Mouse (Mus musculus) midbrain, embryonic 12.5 days (tissue): ENCODE measurements around the gene Otulin. TPM values are rescaled to one million over a fixed set of nuclear protein-coding genes. Genes with fewer than 3 reads are reported as not detected.
A peak's percentile ranks its signal among the peaks of the same experiment; 100 is the strongest.

Experiments
- ATAC-seq: fragments of 200-750 bp; cut with Nextera tagmentation; 2 replicates; pipeline ENCODE4 v1.8.0; 2017; ENCODE audit warnings: low read depth, moderate TSS enrichment, moderate library complexity; ENCODE audit not compliant: low FRiP score
- H3K27ac ChIP-seq: fragments of 300-500 bp; sonication (generic); replicated peaks from 2 replicates; pipeline ENCODE4 v1.5.1; 2016; ENCODE audit warnings: mild to moderate bottlenecking
- H3K27me3 ChIP-seq: fragments of 300-500 bp; sonication (generic); 2 replicates; pipeline ENCODE4 v1.6.1; 2016; ENCODE audit warnings: mild to moderate bottlenecking
- H3K36me3 ChIP-seq: fragments of 300-500 bp; sonication (generic); 2 replicates; pipeline ENCODE4 v1.6.1; 2016
- H3K4me1 ChIP-seq: fragments of 300-500 bp; sonication (generic); 2 replicates; pipeline ENCODE4 v1.6.1; 2016
- H3K4me2 ChIP-seq: fragments of 300-500 bp; sonication (generic); replicated peaks from 2 replicates; pipeline ENCODE4 v1.6.1; 2016; ENCODE audit warnings: mild to moderate bottlenecking, moderate library complexity
- H3K4me3 ChIP-seq: fragments of 300-500 bp; sonication (generic); 2 replicates; pipeline ENCODE4 v1.5.1; 2016; ENCODE audit warnings: mild to moderate bottlenecking
- H3K9ac ChIP-seq: fragments of 300-500 bp; sonication (generic); replicated peaks from 2 replicates; pipeline ENCODE4 v1.6.1; 2016; ENCODE audit warnings: mild to moderate bottlenecking, moderate library complexity
- H3K9me3 ChIP-seq: fragments of 300-500 bp; sonication (generic); 2 replicates; pipeline ENCODE4 v1.6.1; 2016; ENCODE audit warnings: mild to moderate bottlenecking
- WGBS: fragments of 180-500 bp; shearing (Covaris S2); methylation state at CpG from one replicate; pipeline ENCODE4 v1.1.7; 2016; 5-methylcytosine and 5-hydroxymethylcytosine counted together
- polyA plus RNA-seq: library from polyadenylated mRNA; unstranded; fragments of >200 nt; fragmentation: Nextera tagmentation; extraction: Ambion mirVana; gene quantifications from 2 replicates; pipeline ENCODE4 v1.2.1, GENCODE M21; 2016

Otulin gene
- polyA plus RNA-seq, 1 experiment from 2014 or later, result 29.0 TPM

- Histone ChIP-seq H3K4me2 (no peak overlapping the region), H3K36me3 (no peaks in the 10 kb centered on the region), H3K9ac (no peak overlapping the region), H3K9me3 (no peaks in the 10 kb centered on the region), H3K4me1 (peaks cover 11% of the 10 kb centered on the region; the same call in 1 of the 2 replicates), H3K27ac (no peak overlapping the region), H3K27me3 (no peaks in the 10 kb centered on the region), H3K4me3 (no peak overlapping the region)
- ATAC-seq, result no peak
- WGBS, result 86% methylated on average over 19 of the region's 19 CpGs
These were observed 79.1 kb downstream of the Otulin start for GRCm38 (mm10) chr15:27551117-27552114.

- Histone ChIP-seq H3K4me2 (no peak overlapping the region), H3K36me3 (0 out of 2 replicates have a peak, but pooled peaks cover 1% of the 10 kb centered on the region), H3K27ac (no peak overlapping the region), H3K9me3 (no peaks in the 10 kb centered on the region), H3K27me3 (no peaks in the 10 kb centered on the region), H3K4me1 (peaks cover 11% of the 10 kb centered on the region; the same call in 1 of the 2 replicates), H3K9ac (no peak overlapping the region), H3K4me3 (no peak overlapping the region)
- ATAC-seq, result no peak
- WGBS, result 64% methylated on average over 9 of the region's 9 CpGs
These were observed 80.0 kb downstream of the Otulin start for GRCm38 (mm10) chr15:27550358-27550992.

GRCm38 (mm10) chr15:27549878-27550277 is 80.6 kb downstream of the Otulin start:
- Histone ChIP-seq H3K4me2 (no peak overlapping the region), H3K36me3 (0 out of 2 replicates have a peak, but pooled peaks cover 4% of the 10 kb centered on the region), H3K9ac (no peak overlapping the region), H3K27ac (no peak overlapping the region), H3K9me3 (no peaks in the 10 kb centered on the region), H3K27me3 (no peaks in the 10 kb centered on the region), H3K4me1 (peaks cover 11% of the 10 kb centered on the region; the same call in 1 of the 2 replicates), H3K4me3 (no peak overlapping the region)
- no peak for ATAC-seq
- WGBS, result 69% methylated on average over 7 of the region's 7 CpGs

- 0 out of 2 replicates have a peak, but pooled peaks have one; percentile 10 for ATAC-seq
- no peak overlapping the region for H3K9ac ChIP-seq
- 85% methylated on average over 10 of the region's 10 CpGs for WGBS
- peaks cover 11% of the 10 kb centered on the region; the same call in 1 of the 2 replicates for H3K4me1 ChIP-seq
- H3K27me3 ChIP-seq, result 0 out of 2 replicates have a peak, but pooled peaks cover 3% of the 10 kb centered on the region
- H3K4me3 ChIP-seq, result no peak overlapping the region
- no peaks in the 10 kb centered on the region for H3K9me3 ChIP-seq
- no peak overlapping the region for H3K4me2 ChIP-seq
- 0 out of 2 replicates have a peak, but pooled peaks cover 4% of the 10 kb centered on the region for H3K36me3 ChIP-seq
- H3K27ac ChIP-seq, result no peak overlapping the region
These were observed 81.4 kb downstream of the Otulin start for GRCm38 (mm10) chr15:27549071-27549470.

GRCm38 (mm10) chr15:27548110-27548509 is 82.4 kb downstream of the Otulin start:
- H3K4me3 ChIP-seq, result no peak overlapping the region
- H3K36me3 ChIP-seq, result 0 out of 2 replicates have a peak, but pooled peaks cover 4% of the 10 kb centered on the region
- WGBS, result 95% methylated on average over 6 of the region's 6 CpGs
- peaks cover 11% of the 10 kb centered on the region; the same call in 1 of the 2 replicates for H3K4me1 ChIP-seq
- no peak overlapping the region for H3K9ac ChIP-seq
- no peak for ATAC-seq
- H3K27ac ChIP-seq, result no peak overlapping the region
- H3K27me3 ChIP-seq, result 0 out of 2 replicates have a peak, but pooled peaks cover 3% of the 10 kb centered on the region
- no peaks in the 10 kb centered on the region for H3K9me3 ChIP-seq
- H3K4me2 ChIP-seq, result no peak overlapping the region

GRCm38 (mm10) chr15:27545203-27545602 is 85.3 kb downstream of the Otulin start:
- Histone ChIP-seq H3K4me2 (no peak overlapping the region), H3K9ac (no peak overlapping the region), H3K27me3 (0 out of 2 replicates have a peak, but pooled peaks cover 3% of the 10 kb centered on the region), H3K27ac (no peak overlapping the region), H3K4me1 (peaks cover 8% of the 10 kb centered on the region; the same call in 1 of the 2 replicates), H3K4me3 (no peak overlapping the region), H3K36me3 (0 out of 2 replicates have a peak, but pooled peaks cover 4% of the 10 kb centered on the region), H3K9me3 (no peaks in the 10 kb centered on the region)
- no peak for ATAC-seq
- 82% methylated on average over 10 of the region's 10 CpGs for WGBS

GRCm38 (mm10) chr15:27539745-27540144 is 90.7 kb downstream of the Otulin start:
- Histone ChIP-seq H3K27ac (no peak overlapping the region), H3K4me3 (no peak overlapping the region), H3K4me1 (no peaks in the 10 kb centered on the region), H3K9ac (no peak overlapping the region), H3K4me2 (no peak overlapping the region), H3K9me3 (no peaks in the 10 kb centered on the region), H3K36me3 (no peaks in the 10 kb centered on the region), H3K27me3 (peaks cover 7% of the 10 kb centered on the region; the same call in 1 of the 2 replicates)
- no peak for ATAC-seq
- 90% methylated on average over 9 of the region's 9 CpGs for WGBS

GRCm38 (mm10) chr15:27537519-27538223 is 92.8 kb downstream of the Otulin start:
- H3K4me3 ChIP-seq, result no peak overlapping the region
- no peak overlapping the region for H3K4me2 ChIP-seq
- peaks cover 4% of the 10 kb centered on the region; the same call in 1 of the 2 replicates for H3K27me3 ChIP-seq
- no peak overlapping the region for H3K9ac ChIP-seq
- no peak overlapping the region for H3K27ac ChIP-seq
- no peaks in the 10 kb centered on the region for H3K36me3 ChIP-seq
- no peaks in the 10 kb centered on the region for H3K4me1 ChIP-seq
- 69% methylated on average over 4 of the region's 4 CpGs for WGBS
- no peaks in the 10 kb centered on the region for H3K9me3 ChIP-seq
- no peak for ATAC-seq

- WGBS, result 66% methylated on average over 5 of the region's 5 CpGs
- H3K27me3 ChIP-seq, result peaks cover 4% of the 10 kb centered on the region; the same call in 1 of the 2 replicates
- H3K4me3 ChIP-seq, result no peak overlapping the region
- H3K4me1 ChIP-seq, result no peaks in the 10 kb centered on the region
- no peaks in the 10 kb centered on the region for H3K9me3 ChIP-seq
- no peak overlapping the region for H3K27ac ChIP-seq
- ATAC-seq, result no peak
- H3K36me3 ChIP-seq, result no peaks in the 10 kb centered on the region
- no peak overlapping the region for H3K4me2 ChIP-seq
- H3K9ac ChIP-seq, result no peak overlapping the region
These were observed 93.7 kb downstream of the Otulin start for GRCm38 (mm10) chr15:27536771-27537170.

GRCm38 (mm10) chr15:27536186-27536585 is 94.3 kb downstream of the Otulin start:
- Histone ChIP-seq H3K9me3 (no peaks in the 10 kb centered on the region), H3K27me3 (peaks cover 4% of the 10 kb centered on the region; the same call in 1 of the 2 replicates), H3K36me3 (no peaks in the 10 kb centered on the region), H3K4me3 (no peak overlapping the region), H3K27ac (no peak overlapping the region), H3K4me2 (no peak overlapping the region), H3K9ac (no peak overlapping the region), H3K4me1 (no peaks in the 10 kb centered on the region)
- no peak for ATAC-seq
- WGBS, result 97% methylated on average over 7 of the region's 7 CpGs

GRCm38 (mm10) chr15:27535681-27536080 is 94.8 kb downstream of the Otulin start:
- Histone ChIP-seq H3K9ac (no peak overlapping the region), H3K4me3 (no peak overlapping the region), H3K4me1 (no peaks in the 10 kb centered on the region), H3K36me3 (no peaks in the 10 kb centered on the region), H3K9me3 (no peaks in the 10 kb centered on the region), H3K4me2 (no peak overlapping the region), H3K27me3 (peaks cover 4% of the 10 kb centered on the region; the same call in 1 of the 2 replicates), H3K27ac (no peak overlapping the region)
- ATAC-seq, result no peak
- WGBS, result 85% methylated on average over 4 of the region's 4 CpGs
